Mouse (Mus musculus) MEL (cell line): ENCODE data around the gene Mlc1. TPM values are rescaled to one million over a fixed set of nuclear protein-coding genes. Genes with fewer than 3 reads are reported as not detected.

ENCODE experiments used
- DNase-seq: peaks from one replicate; pipeline ENCODE4 v3.0.0; 2011; ENCODE audit warnings: low read depth, low spot score
- H3K27ac ChIP-seq: 2 replicates; pipeline ENCODE4 v1.5.1; 2012; ENCODE audit warnings: low read depth, mild to moderate bottlenecking, control low read depth, low read length, moderate library complexity; ENCODE audit not compliant: control insufficient read depth
- H3K27me3 ChIP-seq, 2 experiments: fragments of 150-350 bp in 1 of 2; sonication (generic) in 1 of 2; 2 replicates each; pipeline ENCODE4 v1.6.1; 2012; ENCODE audit warnings: low read length in 2 of 2, mild to moderate bottlenecking in 2 of 2, improper control_type of control experiment in 1 of 2, moderate library complexity in 1 of 2; ENCODE audit not compliant: insufficient read depth in 2 of 2, control insufficient read depth in 1 of 2
- H3K36me3 ChIP-seq, 2 experiments: 2 replicates each; pipeline ENCODE4 v1.6.1; 2012 to 2014; ENCODE audit warnings: low read length in 2 of 2, improper control_type of control experiment in 1 of 2, inconsistent platforms in 1 of 2, mild to moderate bottlenecking in 1 of 2; ENCODE audit not compliant: insufficient read depth in 2 of 2, control insufficient read depth in 1 of 2
- H3K4me1 ChIP-seq, 2 experiments: fragments of 150-350 bp in 1 of 2; sonication (generic) in 1 of 2; 2 replicates each; pipeline ENCODE4 v1.6.1; 2012; ENCODE audit warnings: low read length in 2 of 2, improper control_type of control experiment in 1 of 2, mild to moderate bottlenecking in 1 of 2; ENCODE audit not compliant: insufficient read depth in 2 of 2, control insufficient read depth in 1 of 2
- H3K4me3 ChIP-seq, 2 experiments: fragments of 150-350 bp in 1 of 2; sonication (generic) in 1 of 2; 2 replicates each; pipeline ENCODE4 v1.5.1; 2012; ENCODE audit warnings: low read depth in 2 of 2, low read length in 2 of 2, mild to moderate bottlenecking in 2 of 2, moderate library complexity in 2 of 2, control low read depth in 1 of 2, improper control_type of control experiment in 1 of 2; ENCODE audit not compliant: control insufficient read depth in 1 of 2, insufficient read depth in 1 of 2
- H3K79me2 ChIP-seq: 2 replicates; pipeline ENCODE4 v1.6.1; 2012; ENCODE audit warnings: mild to moderate bottlenecking, low read length, moderate library complexity; ENCODE audit not compliant: control insufficient read depth, poor library complexity, insufficient read depth
- H3K9ac ChIP-seq: 2 replicates; pipeline ENCODE4 v1.6.1; 2012; ENCODE audit warnings: low read depth, mild to moderate bottlenecking, control low read depth, low read length, moderate library complexity; ENCODE audit not compliant: control insufficient read depth, poor library complexity, severe bottlenecking
- H3K9me3 ChIP-seq: fragments of 150-350 bp; sonication (generic); replicated peaks from 2 replicates; pipeline ENCODE4 v1.6.1; 2012; ENCODE audit warnings: mild to moderate bottlenecking, low read length, improper control_type of control experiment, moderate library complexity; ENCODE audit not compliant: insufficient read depth
- ETS1 ChIP-seq: IDR thresholded peaks from 2 replicates; pipeline ENCODE4 v1.6.1; 2012; ENCODE audit warnings: low read depth, mild to moderate bottlenecking, inconsistent platforms, low read length, improper control_type of control experiment, moderate library complexity
- KAT2A ChIP-seq: conservative IDR thresholded peaks from 2 replicates; pipeline ENCODE4 v1.6.1; 2012; ENCODE audit warnings: low read depth, low read length, improper control_type of control experiment, inconsistent platforms
- MAFK ChIP-seq: IDR thresholded peaks from 2 replicates; pipeline ENCODE4 v1.6.1; 2011; ENCODE audit warnings: low read depth, mild to moderate bottlenecking, low read length, improper control_type of control experiment, borderline replicate concordance
- MAZ ChIP-seq: IDR thresholded peaks from 2 replicates; pipeline ENCODE4 v1.6.1; 2012; ENCODE audit warnings: low read depth, mild to moderate bottlenecking, inconsistent platforms, low read length, improper control_type of control experiment
- MXI1 ChIP-seq: IDR thresholded peaks from 2 replicates; pipeline ENCODE4 v1.6.1; 2011; ENCODE audit warnings: mild to moderate bottlenecking, low read depth, low read length, improper control_type of control experiment
- MYB ChIP-seq: IDR thresholded peaks from 2 replicates; pipeline ENCODE4 v1.6.1; 2011; ENCODE audit warnings: mild to moderate bottlenecking, low read depth, low read length, improper control_type of control experiment
- NRF1 ChIP-seq: IDR thresholded peaks from 2 replicates; pipeline ENCODE4 v1.6.1; 2014; ENCODE audit warnings: low read depth, mild to moderate bottlenecking, inconsistent platforms, low read length, improper control_type of control experiment, moderate library complexity; ENCODE audit not compliant: poor library complexity, insufficient read depth, severe bottlenecking
- POLR2AphosphoS2 ChIP-seq: IDR thresholded peaks from 2 replicates; pipeline ENCODE4 v1.6.1; 2011; ENCODE audit warnings: low read length, improper control_type of control experiment
- POLR2AphosphoS5 ChIP-seq: IDR thresholded peaks from 2 replicates; pipeline ENCODE4 v1.6.1; 2012; ENCODE audit warnings: low read depth, borderline replicate concordance, mild to moderate bottlenecking, inconsistent platforms, low read length, moderate library complexity, mixed read lengths
- RCOR1 ChIP-seq: IDR thresholded peaks from 2 replicates; pipeline ENCODE4 v1.6.1; 2012; ENCODE audit warnings: low read depth, mild to moderate bottlenecking, inconsistent platforms, low read length, improper control_type of control experiment
- SIN3A ChIP-seq: IDR thresholded peaks from 2 replicates; pipeline ENCODE4 v1.6.1; 2012; ENCODE audit warnings: low read length, improper control_type of control experiment, inconsistent platforms
- SMC3 ChIP-seq: IDR thresholded peaks from 2 replicates; pipeline ENCODE4 v1.6.1; 2011; ENCODE audit warnings: low read depth, low read length, improper control_type of control experiment
- TCF12 ChIP-seq: IDR thresholded peaks from 2 replicates; pipeline ENCODE4 v1.6.1; 2014; ENCODE audit warnings: low read depth, mild to moderate bottlenecking, inconsistent platforms, low read length, improper control_type of control experiment, moderate library complexity
- UBTF ChIP-seq: IDR thresholded peaks from 2 replicates; pipeline ENCODE4 v1.6.1; 2012; ENCODE audit warnings: low read depth, mild to moderate bottlenecking, inconsistent platforms, low read length, improper control_type of control experiment, moderate library complexity, borderline replicate concordance; ENCODE audit not compliant: insufficient read depth
- USF1 ChIP-seq: IDR thresholded peaks from 2 replicates; pipeline ENCODE4 v1.6.1; 2014; ENCODE audit warnings: low read depth, mild to moderate bottlenecking, inconsistent platforms, low read length, improper control_type of control experiment, moderate library complexity
- USF2 ChIP-seq, 2 experiments: IDR thresholded peaks; 2 replicates each; pipeline ENCODE4 v1.6.1; 2011 to 2012; ENCODE audit warnings: improper control_type of control experiment in 2 of 2, low read length in 2 of 2, borderline replicate concordance in 1 of 2, inconsistent platforms in 1 of 2, low read depth in 1 of 2, mild to moderate bottlenecking in 1 of 2; ENCODE audit not compliant: insufficient read depth in 1 of 2
- ZKSCAN1 ChIP-seq: IDR thresholded peaks from 2 replicates; pipeline ENCODE4 v1.6.1; 2012; ENCODE audit warnings: low read depth, mild to moderate bottlenecking, inconsistent platforms, low read length, improper control_type of control experiment, moderate library complexity
- polyA plus RNA-seq, 2 experiments: library from polyadenylated mRNA; stranded (reverse) in 1 of 2; unstranded in 1 of 2; fragments of >175 nt in 1 of 2; fragments of >200 nt in 1 of 2; gene quantifications; 2 replicates each; pipeline versions ENCODE4 v1.2.1 to v1.2.4; 2012; ENCODE audit warnings: low replicate concordance in 2 of 2, low read depth in 1 of 2; ENCODE audit not compliant: insufficient read length in 2 of 2, insufficient read depth in 1 of 2, missing spikeins in 1 of 2
- total RNA-seq: library from RNA; depleted of rRNA; stranded (reverse); fragments of 300-350 nt; gene quantifications from 2 replicates; pipeline ENCODE4 v1.2.3, GENCODE M21; 2012

Gene Mlc1
- total and polyA plus RNA-seq, 3 experiments, result not detected

- TF ChIP-seq MAZ (no peak), MAFK (no peak)
- TF ChIP-seq, all 39 proteins: peak for 0
Measured at GRCm38 (mm10) chr15:89007781-89008180, 29.0 kb upstream of the Mlc1 start (continued).

GRCm38 (mm10) chr15:89007002-89007401 is 28.2 kb upstream of the Mlc1 start:
- H3K27me3 ChIP-seq, result peaks cover 19 to 20% of the 10 kb centered on the region in 2 experiments
- no peaks in the 10 kb centered on the region for H3K9me3 ChIP-seq
- TF ChIP-seq MYB (no peak), SMC3 (no peak), MAZ (no peak), ETS1 (no peak), NRF1 (no peak), UBTF (no peak), ZKSCAN1 (no peak), RCOR1 (no peak), POLR2AphosphoS5 (no peak), SIN3A (no peak), USF1 (no peak), POLR2AphosphoS2 (no peak), USF2 (IDR thresholded peaks at IDR 0.05; ENCODE audit: borderline replicate concordance in 1 of 2, insufficient read depth in 1 of 2, low read depth in 1 of 2, low read length in 2 of 2) (no peak), TCF12 (no peak), MXI1 (no peak)
- no peak overlapping the region for H3K4me3 ChIP-seq
- DNase-seq, result no peak
- H3K9ac ChIP-seq, result no peak overlapping the region
- no peak overlapping the region for H3K27ac ChIP-seq
- no peaks in the 10 kb centered on the region for H3K36me3 ChIP-seq
- H3K79me2 ChIP-seq, result no peaks in the 10 kb centered on the region
- H3K4me1 ChIP-seq, result no peaks in the 10 kb centered on the region

DNA sequence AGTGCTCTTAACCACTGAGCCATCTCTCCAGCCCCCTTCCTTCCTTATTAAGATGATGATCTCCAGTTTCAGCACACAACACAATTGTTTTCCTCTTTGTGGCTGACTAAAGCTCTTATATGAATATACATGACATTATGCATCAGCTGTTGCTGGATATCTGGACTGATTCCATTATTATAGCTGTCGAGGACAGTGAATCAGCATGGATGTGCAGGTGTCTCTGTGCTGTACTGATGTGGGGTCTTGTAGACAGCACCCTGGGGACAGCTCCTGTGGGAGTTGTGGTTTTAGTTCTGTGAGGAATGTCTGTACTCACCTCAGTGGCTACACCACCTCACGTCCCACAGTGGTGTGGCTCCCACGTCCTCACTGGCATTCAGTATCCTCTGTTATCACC is 22.4 kb upstream of the Mlc1 start:
- H3K36me3 ChIP-seq, result no peaks in the 10 kb centered on the region
- no peaks in the 10 kb centered on the region for H3K4me1 ChIP-seq
- no peaks in the 10 kb centered on the region for H3K79me2 ChIP-seq
- no peak for TF ChIP-seq ETS1
- TF ChIP-seq KAT2A, result no peak
- peaks cover 13 to 18% of the 10 kb centered on the region in 2 experiments for H3K27me3 ChIP-seq
- H3K4me3 ChIP-seq, result no peak overlapping the region
- DNase-seq, result no peak
- no peak overlapping the region for H3K27ac ChIP-seq
- H3K9me3 ChIP-seq, result no peaks in the 10 kb centered on the region
- no peak overlapping the region for H3K9ac ChIP-seq
